Mouse (Mus musculus): ENCODE measurements at regions not wholly inside any gene's neighbourhood (a gene's known extent, or its start where the extent isn't known, plus 50 kb on each side); places are given as distances from the start of the nearest gene placed in this dataset.

- Histone ChIP-seq H3K4me1 (no peaks in the 10 kb centered on the region), H3K4me3 (no peak overlapping the region), H3K36me3 (no peaks in the 10 kb centered on the region), H3K9ac (no peak overlapping the region), H3K9me3 (replicated peaks) (no peaks in the 10 kb centered on the region), H3K4me2 (no peak overlapping the region), H3K27ac (no peak overlapping the region), H3K27me3 (replicated peaks) (no peaks in the 10 kb centered on the region)
- no peak for ATAC-seq
- 54% methylated on average over 2 of the region's 2 CpGs for WGBS (ENCODE audit: insufficient replicate concordance)
Measured at GRCm38 (mm10) chr12:15294898-15295297, 521.8 kb downstream of the Trib2 start.

- ATAC-seq: no peak
- Histone ChIP-seq H3K4me3 (no peak overlapping the region), H3K27ac (no peak overlapping the region), H3K36me3 (no peaks in the 10 kb centered on the region), H3K27me3 (replicated peaks) (no peaks in the 10 kb centered on the region), H3K9ac (no peak overlapping the region), H3K9me3 (replicated peaks) (no peaks in the 10 kb centered on the region), H3K4me1 (no peaks in the 10 kb centered on the region), H3K4me2 (no peak overlapping the region)
- WGBS (ENCODE audit: insufficient replicate concordance): 72% methylated on average over 1 of the region's 1 CpGs
Measured at GRCm38 (mm10) chr12:15262165-15262564, 554.6 kb downstream of the Trib2 start.

DNA sequence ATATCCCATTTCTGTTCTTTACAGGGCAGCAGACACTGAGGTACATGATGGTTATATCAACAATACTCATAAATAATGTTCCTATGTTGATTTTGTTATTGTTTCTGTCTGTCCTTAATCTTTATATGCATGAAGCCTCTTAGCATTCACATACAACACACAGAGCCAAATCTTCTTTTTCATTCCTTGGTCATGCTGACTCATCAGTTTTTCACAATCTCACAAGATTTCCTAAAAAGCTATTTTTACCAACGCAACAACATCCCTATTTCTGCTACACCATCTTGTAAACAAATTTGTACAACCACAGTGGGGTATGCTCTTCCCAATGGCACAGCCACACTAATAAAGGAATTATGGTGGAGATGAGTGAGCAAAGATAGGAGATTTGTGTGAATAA is 555.1 kb downstream of the Trib2 start:
- H3K4me2 ChIP-seq: no peak overlapping the region
- H3K36me3 ChIP-seq: no peaks in the 10 kb centered on the region
- H3K4me3 ChIP-seq: no peak overlapping the region
- 63% methylated on average over 1 of the region's 1 CpGs for WGBS (ENCODE audit: insufficient replicate concordance)
- no peaks in the 10 kb centered on the region for H3K4me1 ChIP-seq
- no peaks in the 10 kb centered on the region for H3K27me3 ChIP-seq (replicated peaks)
- H3K27ac ChIP-seq: no peak overlapping the region
- no peaks in the 10 kb centered on the region for H3K9me3 ChIP-seq (replicated peaks)
- ATAC-seq: no peak
- no peak overlapping the region for H3K9ac ChIP-seq

DNA sequence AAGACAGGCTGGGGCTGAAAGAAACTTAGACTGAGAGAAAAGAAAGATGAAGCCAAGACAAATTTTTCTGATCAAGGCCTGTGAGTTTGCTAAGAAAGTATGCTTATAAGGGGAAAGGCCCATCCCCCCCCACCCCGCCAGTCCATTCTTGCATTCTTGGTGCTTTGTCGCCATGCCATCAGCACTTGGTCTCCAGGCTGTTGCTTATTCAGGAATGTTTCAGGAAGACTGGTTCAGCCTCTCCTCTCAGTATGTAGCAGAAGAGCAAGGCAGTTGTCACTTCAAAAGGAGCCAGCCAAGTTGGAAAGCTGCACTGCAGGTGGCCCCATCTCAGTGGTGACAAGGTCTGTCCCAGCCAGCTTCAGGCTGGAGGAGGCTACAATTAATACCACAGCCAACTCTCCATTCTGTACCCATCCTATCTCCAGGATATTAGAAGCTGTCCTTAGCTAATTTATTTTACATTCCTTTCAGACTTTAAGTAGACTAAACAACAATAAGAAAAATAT is 555.8 kb downstream of the Trib2 start:
- Histone ChIP-seq H3K4me1 (no peaks in the 10 kb centered on the region), H3K27ac (no peak overlapping the region), H3K9ac (no peak overlapping the region), H3K27me3 (replicated peaks) (no peaks in the 10 kb centered on the region), H3K36me3 (no peaks in the 10 kb centered on the region), H3K4me3 (no peak overlapping the region), H3K4me2 (no peak overlapping the region), H3K9me3 (replicated peaks) (no peaks in the 10 kb centered on the region)
- no peak for ATAC-seq
- WGBS (ENCODE audit: insufficient replicate concordance): 57% methylated on average over 2 of the region's 2 CpGs

- Histone ChIP-seq H3K9ac (no peak overlapping the region), H3K4me3 (no peak overlapping the region), H3K4me2 (no peak overlapping the region), H3K9me3 (replicated peaks) (no peaks in the 10 kb centered on the region), H3K27ac (no peak overlapping the region), H3K4me1 (no peaks in the 10 kb centered on the region), H3K36me3 (no peaks in the 10 kb centered on the region), H3K27me3 (replicated peaks) (no peaks in the 10 kb centered on the region)
- WGBS (ENCODE audit: insufficient replicate concordance): 70% methylated on average over 4 of the region's 4 CpGs
- no peak for ATAC-seq
Measured at GRCm38 (mm10) chr12:15244966-15245365, 571.8 kb downstream of the Trib2 start.

DNA sequence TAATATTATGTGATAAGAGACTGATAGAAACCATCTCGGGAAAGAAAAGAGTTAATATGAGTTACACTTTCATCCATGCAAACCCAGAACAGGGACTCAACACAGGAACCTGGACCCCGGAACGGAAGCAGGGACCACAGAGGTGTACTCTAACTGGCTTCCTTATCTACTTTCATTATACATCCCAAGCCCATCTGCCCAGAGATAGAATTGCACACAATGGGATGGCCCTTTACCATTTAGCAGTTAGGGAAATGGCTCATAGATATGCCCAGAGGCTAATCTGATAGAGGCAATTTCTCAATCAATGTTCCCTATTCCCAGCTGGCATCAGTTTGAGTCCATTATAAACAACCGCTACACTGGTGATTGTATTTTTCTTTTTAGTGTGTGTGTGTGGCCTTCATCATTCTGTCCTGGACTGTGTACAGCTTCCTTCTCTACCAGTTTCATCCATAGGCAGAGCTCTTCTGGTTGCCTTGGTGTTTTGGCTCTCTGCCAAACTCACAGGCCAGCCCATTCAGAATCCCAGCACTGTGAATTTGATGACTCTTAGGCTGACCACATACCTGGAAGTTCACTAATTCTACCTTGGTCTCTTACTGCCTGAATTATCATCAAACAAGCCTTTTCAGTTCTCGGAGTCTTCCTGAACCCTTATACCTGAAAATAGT is 594.1 kb downstream of the Trib2 start:
- Histone ChIP-seq H3K27ac (no peak overlapping the region), H3K36me3 (no peaks in the 10 kb centered on the region), H3K9ac (no peak overlapping the region), H3K27me3 (replicated peaks) (no peaks in the 10 kb centered on the region), H3K4me1 (no peaks in the 10 kb centered on the region), H3K4me3 (no peak overlapping the region), H3K4me2 (no peak overlapping the region), H3K9me3 (replicated peaks) (no peaks in the 10 kb centered on the region)
- no peak for ATAC-seq
- WGBS (ENCODE audit: insufficient replicate concordance): 81% methylated on average over 5 of the region's 5 CpGs

GRCm38 (mm10) chr12:15218504-15218903 is 598.2 kb downstream of the Trib2 start:
- no peaks in the 10 kb centered on the region for H3K36me3 ChIP-seq
- ATAC-seq: no peak
- no peak overlapping the region for H3K9ac ChIP-seq
- no peak overlapping the region for H3K4me3 ChIP-seq
- 81% methylated on average over 8 of the region's 8 CpGs for WGBS (ENCODE audit: insufficient replicate concordance)
- H3K4me2 ChIP-seq: no peak overlapping the region
- no peak overlapping the region for H3K27ac ChIP-seq
- no peaks in the 10 kb centered on the region for H3K9me3 ChIP-seq (replicated peaks)
- no peaks in the 10 kb centered on the region for H3K27me3 ChIP-seq (replicated peaks)
- no peaks in the 10 kb centered on the region for H3K4me1 ChIP-seq

- Histone ChIP-seq H3K9ac (no peak overlapping the region), H3K27ac (no peak overlapping the region), H3K4me1 (no peaks in the 10 kb centered on the region), H3K9me3 (replicated peaks) (no peaks in the 10 kb centered on the region), H3K4me2 (no peak overlapping the region), H3K27me3 (replicated peaks) (no peaks in the 10 kb centered on the region), H3K4me3 (no peak overlapping the region), H3K36me3 (no peaks in the 10 kb centered on the region)
- whole genome bisulfite sequencing (ENCODE audit: insufficient replicate concordance): 63% methylated on average over 3 of the region's 3 CpGs
- ATAC-seq: no peak
Measured at GRCm38 (mm10) chr12:15216180-15216579, 600.5 kb downstream of the Trib2 start.

- Histone ChIP-seq H3K4me3 (no peak overlapping the region), H3K4me1 (no peaks in the 10 kb centered on the region), H3K27me3 (replicated peaks) (no peaks in the 10 kb centered on the region), H3K36me3 (no peaks in the 10 kb centered on the region), H3K27ac (no peak overlapping the region), H3K4me2 (no peak overlapping the region), H3K9ac (no peak overlapping the region), H3K9me3 (replicated peaks) (no peaks in the 10 kb centered on the region)
- no peak for ATAC-seq
- 56% methylated on average over 6 of the region's 6 CpGs for WGBS (ENCODE audit: insufficient replicate concordance)
Measured at GRCm38 (mm10) chr12:15174411-15175041, 642.2 kb downstream of the Trib2 start.

GRCm38 (mm10) chr12:15162605-15163004 is 654.1 kb downstream of the Trib2 start:
- Histone ChIP-seq H3K4me3 (no peak overlapping the region), H3K36me3 (no peaks in the 10 kb centered on the region), H3K9ac (no peak overlapping the region), H3K27me3 (replicated peaks) (no peaks in the 10 kb centered on the region), H3K4me1 (no peaks in the 10 kb centered on the region), H3K9me3 (replicated peaks) (no peaks in the 10 kb centered on the region; the same call in 1 of the 2 replicates), H3K27ac (no peak overlapping the region), H3K4me2 (no peak overlapping the region)
- no peak for ATAC-seq
- 67% methylated on average over 5 of the region's 5 CpGs for WGBS (ENCODE audit: insufficient replicate concordance)

DNA sequence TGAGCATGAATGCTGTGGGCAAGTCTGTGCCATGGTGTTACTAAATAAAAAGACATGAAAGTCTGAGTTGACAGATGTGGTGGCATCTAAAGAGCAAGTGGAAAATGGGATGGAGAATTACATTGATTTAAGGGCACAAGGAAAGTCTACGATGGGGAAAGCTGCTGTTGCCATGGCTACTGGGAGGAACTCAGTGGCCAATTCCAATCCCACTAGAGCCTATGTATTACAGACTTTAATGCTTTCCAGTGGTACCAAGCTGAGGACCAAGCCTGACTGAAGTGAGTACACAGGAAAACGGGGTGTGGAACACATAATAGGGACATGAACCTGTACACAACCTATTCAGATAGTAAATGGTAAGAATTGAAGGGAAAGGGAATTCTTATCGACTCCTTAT is 654.9 kb downstream of the Trib2 start:
- H3K27me3 ChIP-seq (replicated peaks): no peaks in the 10 kb centered on the region
- ATAC-seq: no peak
- H3K4me2 ChIP-seq: no peak overlapping the region

GRCm38 (mm10) chr12:15160478-15160998 is 656.2 kb downstream of the Trib2 start:
- Histone ChIP-seq H3K4me1 (no peaks in the 10 kb centered on the region), H3K27ac (no peak overlapping the region), H3K27me3 (replicated peaks) (no peaks in the 10 kb centered on the region), H3K9me3 (replicated peaks) (no peaks in the 10 kb centered on the region; the same call in 1 of the 2 replicates), H3K36me3 (no peaks in the 10 kb centered on the region), H3K9ac (no peak overlapping the region), H3K4me2 (no peak overlapping the region), H3K4me3 (no peak overlapping the region)
- WGBS (ENCODE audit: insufficient replicate concordance): 66% methylated on average over 2 of the region's 2 CpGs
- ATAC-seq: no peak

More for the DNA sequence above, 654.9 kb downstream of the Trib2 start:
- H3K9me3 ChIP-seq (replicated peaks): no peaks in the 10 kb centered on the region; the same call in 1 of the 2 replicates
- no peaks in the 10 kb centered on the region for H3K36me3 ChIP-seq
- H3K27ac ChIP-seq: no peak overlapping the region
- no peak overlapping the region for H3K4me3 ChIP-seq
- H3K9ac ChIP-seq: no peak overlapping the region
- no peaks in the 10 kb centered on the region for H3K4me1 ChIP-seq
- 52% methylated on average over 3 of the region's 3 CpGs for WGBS (ENCODE audit: insufficient replicate concordance)

All from liver, embryonic 12.5 days (tissue).